Comparison of ENCODE assay signal across 10 mouse cellular contexts in genomic region chr13:41345306-41345705, GRCm38 (mm10).
A peak's percentile ranks its signal among the peaks of the same experiment; 100 is the strongest.
DNase-seq lines count a peak whose midpoint lies in the region; ATAC-seq lines count a peak whose summit lies in the region.
"Had no signal": no experiment of that assay in that cellular context is flagged by ENCODE, and none has a peak within 500 bp of the region (broad histone marks: within the 10 kb centered on the region; RNA-seq: fewer than 3 reads in every experiment).

No protein-coding gene starts in this region.

- no peaks in the 10 kb centered on the region for H3K9me3 ChIP-seq in heart, embryonic 10.5 days
- no peaks in the 10 kb centered on the region for H3K9me3 ChIP-seq in forebrain, embryonic 15.5 days
- H3K9me3 ChIP-seq in hindbrain, embryonic 14.5 days (ENCODE audit: control insufficient read depth, low read length): no peaks in the 10 kb centered on the region
- H3K9me3 ChIP-seq in lung, embryonic 16.5 days (ENCODE audit: control insufficient read depth, low read length): no peaks in the 10 kb centered on the region
- H3K9me3 ChIP-seq in midbrain, embryonic 11.5 days (ENCODE audit: control insufficient read depth, low read length): no peaks in the 10 kb centered on the region
- H3K9me3 ChIP-seq: liver, embryonic 12.5 days had no signal

- no peak for DNase-seq in heart, embryonic 10.5 days (ENCODE audit: low spot score)
- no peak for DNase-seq in heart, postnatal 10 days
- no peak for DNase-seq in hindbrain, embryonic 14.5 days (ENCODE audit: low spot score)
- no peak for DNase-seq in right cerebral cortex, adult 2 months (ENCODE audit: low spot score in 2 of 2)
- no peak for DNase-seq in left cerebral cortex, postnatal 25 days (ENCODE audit: low spot score in 2 of 2)
- no peak for DNase-seq in midbrain, embryonic 11.5 days (ENCODE audit: low spot score, missing footprints)
- DNase-seq: thymus, postnatal 25 days had no signal

- H3K9ac ChIP-seq in forebrain, embryonic 15.5 days (replicated peaks): no peak overlapping the region
- H3K9ac ChIP-seq in hindbrain, embryonic 14.5 days: no peak overlapping the region
- no peak overlapping the region for H3K9ac ChIP-seq in lung, embryonic 16.5 days (ENCODE audit: low read length)
- no peak overlapping the region for H3K9ac ChIP-seq in midbrain, embryonic 11.5 days (ENCODE audit: low read length)
- H3K9ac ChIP-seq: liver, embryonic 12.5 days had no signal

- peaks cover 49% of the 10 kb centered on the region for H3K4me1 ChIP-seq in heart, embryonic 10.5 days
- peaks cover 16% of the 10 kb centered on the region for H3K4me1 ChIP-seq in forebrain, embryonic 15.5 days
- peaks cover 12% of the 10 kb centered on the region; the same call in 1 of the 2 replicates for H3K4me1 ChIP-seq in hindbrain, embryonic 14.5 days (replicated peaks; ENCODE audit: control insufficient read depth, insufficient read depth, low read length)
- peaks cover 87% of the 10 kb centered on the region for H3K4me1 ChIP-seq in lung, embryonic 16.5 days (replicated peaks; ENCODE audit: control insufficient read depth, insufficient read depth, low read length)
- peaks cover 3% of the 10 kb centered on the region; the same call in 1 of the 2 replicates for H3K4me1 ChIP-seq in midbrain, embryonic 11.5 days (ENCODE audit: control insufficient read depth, insufficient read depth, low read length)

- H3K4me2 ChIP-seq in forebrain, embryonic 15.5 days (replicated peaks): no peak overlapping the region
- no peak overlapping the region for H3K4me2 ChIP-seq in hindbrain, embryonic 14.5 days (replicated peaks)
- H3K4me2 ChIP-seq in lung, embryonic 16.5 days (ENCODE audit: low read depth, low read length): peak overlapping the region; percentile 36
- no peak overlapping the region for H3K4me2 ChIP-seq in midbrain, embryonic 11.5 days
- H3K4me2 ChIP-seq: liver, embryonic 12.5 days had no signal

- H3K36me3 ChIP-seq in heart, embryonic 10.5 days: no peaks in the 10 kb centered on the region
- H3K36me3 ChIP-seq in forebrain, embryonic 15.5 days: no peaks in the 10 kb centered on the region
- no peaks in the 10 kb centered on the region for H3K36me3 ChIP-seq in hindbrain, embryonic 14.5 days (replicated peaks; ENCODE audit: control insufficient read depth, insufficient read depth)
- no peaks in the 10 kb centered on the region; the same call in 1 of the 2 replicates for H3K36me3 ChIP-seq in lung, embryonic 16.5 days (ENCODE audit: control insufficient read depth, insufficient read depth, low read length)
- no peaks in the 10 kb centered on the region for H3K36me3 ChIP-seq in midbrain, embryonic 11.5 days (ENCODE audit: control insufficient read depth, insufficient read depth, low read length)
- H3K36me3 ChIP-seq: liver, embryonic 12.5 days had no signal

- H3K4me3 ChIP-seq in heart, embryonic 10.5 days: no peak overlapping the region
- H3K4me3 ChIP-seq in forebrain, embryonic 15.5 days: no peak overlapping the region
- H3K4me3 ChIP-seq in hindbrain, embryonic 14.5 days (replicated peaks; ENCODE audit: low read length): no peak overlapping the region
- H3K4me3 ChIP-seq in lung, embryonic 16.5 days (ENCODE audit: low read length): no peak overlapping the region
- no peak overlapping the region for H3K4me3 ChIP-seq in midbrain, embryonic 11.5 days (ENCODE audit: low read depth, low read length)
- H3K4me3 ChIP-seq: liver, embryonic 12.5 days had no signal

- intact Hi-C loops in heart, postnatal 10 days (cut with DNase I): no loop called here
- intact Hi-C loops in left cerebral cortex, postnatal 25 days (cut with DNase I): no loop called here

- WGBS in heart, embryonic 10.5 days: 50% methylated on average over 6 of the region's 6 CpGs
- 39% methylated on average over 6 of the region's 6 CpGs for WGBS in forebrain, embryonic 15.5 days
- WGBS in hindbrain, embryonic 14.5 days: 40% methylated on average over 6 of the region's 6 CpGs
- WGBS in lung, embryonic 16.5 days: 44% methylated on average over 6 of the region's 6 CpGs
- 58% methylated on average over 6 of the region's 6 CpGs for WGBS in midbrain, embryonic 11.5 days

- ATAC-seq in forebrain, embryonic 15.5 days (replicated peaks): 0 out of 2 replicates have a peak, but pooled peaks have one; percentile 24
- peak; percentile 43; the same call in 1 of the 2 replicates for ATAC-seq in hindbrain, embryonic 14.5 days (ENCODE audit: low FRiP score)
- ATAC-seq in lung, embryonic 16.5 days (ENCODE audit: low read depth): peak; percentile 31
- ATAC-seq in midbrain, embryonic 11.5 days (ENCODE audit: low FRiP score): no peak
- ATAC-seq: liver, embryonic 12.5 days had no signal

- peak overlapping the region; percentile 54; the same call in 1 of the 2 replicates for H3K27ac ChIP-seq in heart, embryonic 10.5 days
- H3K27ac ChIP-seq in forebrain, embryonic 15.5 days (replicated peaks): no peak overlapping the region
- H3K27ac ChIP-seq in hindbrain, embryonic 14.5 days: peak overlapping the region; percentile 17; the same call in 1 of the 2 replicates
- H3K27ac ChIP-seq in lung, embryonic 16.5 days (ENCODE audit: low read length): peak overlapping the region; percentile 83
- H3K27ac ChIP-seq in midbrain, embryonic 11.5 days (ENCODE audit: low read depth, low read length): no peak overlapping the region
- H3K27ac ChIP-seq: liver, embryonic 12.5 days had no signal

- no peaks in the 10 kb centered on the region for H3K27me3 ChIP-seq in heart, embryonic 10.5 days (ENCODE audit: insufficient read depth, poor library complexity, severe bottlenecking)
- H3K27me3 ChIP-seq in forebrain, embryonic 15.5 days: no peaks in the 10 kb centered on the region
- no peaks in the 10 kb centered on the region for H3K27me3 ChIP-seq in hindbrain, embryonic 14.5 days (ENCODE audit: control insufficient read depth, insufficient read depth, low read length)
- H3K27me3 ChIP-seq in lung, embryonic 16.5 days (ENCODE audit: control insufficient read depth, insufficient read depth, low read depth, low read length): no peaks in the 10 kb centered on the region
- H3K27me3 ChIP-seq in midbrain, embryonic 11.5 days (ENCODE audit: control insufficient read depth, insufficient read depth, low read length): no peaks in the 10 kb centered on the region
- H3K27me3 ChIP-seq: liver, embryonic 12.5 days had no signal

Comparison
In these comparisons a context has a peak if more than half of its experiments do, and no peak if none do; other contexts are left out.
1. H3K27ac ChIP-seq: peak in heart, embryonic 10.5 days (single experiment), hindbrain, embryonic 14.5 days (single experiment) and lung, embryonic 16.5 days (single experiment); none in forebrain, embryonic 15.5 days (single experiment) and midbrain, embryonic 11.5 days (single experiment).